Mouse (Mus musculus) layer of hippocampus, adult 11-12 months (tissue): ENCODE results near the gene Ly6g6e.
A peak's percentile ranks its signal among the peaks of the same experiment; 100 is the strongest.

ENCODE experiments used
- DNase-seq: peaks from one replicate; pipeline ENCODE4 v3.0.0; 2022; ENCODE audit warnings: low spot score

The Ly6g6e gene

DNA sequence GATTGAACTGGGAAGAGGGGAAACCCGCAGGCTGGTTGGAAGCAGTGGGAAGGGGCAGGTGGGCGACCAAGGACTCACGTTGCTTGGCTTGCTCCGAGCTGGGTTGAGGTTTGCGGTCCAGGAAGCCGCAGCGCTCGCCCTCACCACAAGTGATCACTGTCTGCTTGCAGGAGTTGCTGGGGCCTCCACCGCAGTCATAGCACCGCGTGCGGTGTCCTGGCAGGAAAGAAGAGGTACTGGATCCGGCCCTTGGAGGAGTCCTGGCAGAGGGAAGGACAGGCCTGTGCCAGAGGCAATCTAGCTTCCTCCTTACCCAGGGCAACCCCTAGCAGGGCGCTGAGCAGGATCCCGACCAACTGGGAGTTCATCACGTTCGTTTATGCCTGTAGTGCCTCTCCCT is 2.6 kb upstream of the Ly6g6e start:
- DNase-seq, result no peak

DNA sequence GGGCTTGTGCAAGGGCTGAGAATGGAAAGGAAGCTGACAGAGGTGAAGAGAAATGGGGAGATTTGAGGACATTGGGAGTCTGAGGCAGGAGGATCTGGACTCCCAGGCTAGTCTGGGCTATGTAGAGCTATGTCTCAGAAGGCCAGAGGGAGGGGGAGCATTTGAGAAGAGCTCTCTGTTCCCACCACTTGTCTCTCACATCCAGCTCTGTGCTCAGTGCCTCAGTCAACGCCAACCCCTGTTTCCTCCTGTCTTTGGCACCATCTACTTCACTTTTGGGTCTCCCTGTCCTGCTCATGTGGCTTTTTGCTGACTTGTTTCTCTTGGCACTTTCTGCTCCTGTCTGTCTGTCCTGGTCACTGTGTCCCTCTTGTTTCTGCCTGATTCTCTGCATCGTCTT is 583 bp downstream of the Ly6g6e start:
- no peak for DNase-seq

GRCm38 (mm10) chr17:35077786-35078233 is 1.1 kb downstream of the Ly6g6e start, which contains the start of gene Ly6g6d:
Gene Ly6g6d (minus strand): TSS chr17:35078065.
- no peak for DNase-seq

- no peak for DNase-seq
Measured at GRCm38 (mm10) chr17:35079778-35080177, 3.1 kb downstream of the Ly6g6e start.

DNA sequence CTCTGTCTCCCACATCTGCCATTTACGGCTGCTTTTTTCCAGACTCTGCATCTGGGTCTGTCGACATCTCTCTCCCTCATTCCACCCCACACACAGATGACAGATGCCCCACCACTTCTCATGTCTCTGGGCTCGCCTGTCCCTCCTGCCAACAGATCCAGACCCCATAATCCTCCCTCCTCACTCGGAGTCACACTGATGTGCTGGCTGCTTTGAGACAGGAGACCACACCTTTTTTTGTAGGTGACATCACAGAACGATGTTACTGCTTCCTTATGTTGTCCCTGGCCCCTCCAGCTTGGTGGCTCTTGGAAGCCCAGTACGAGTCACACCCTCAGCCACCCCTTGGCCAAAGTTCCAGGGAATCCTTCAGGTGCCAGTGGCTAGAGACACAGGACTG is 3.5 kb downstream of the Ly6g6e start:
- DNase-seq, result no peak

DNA sequence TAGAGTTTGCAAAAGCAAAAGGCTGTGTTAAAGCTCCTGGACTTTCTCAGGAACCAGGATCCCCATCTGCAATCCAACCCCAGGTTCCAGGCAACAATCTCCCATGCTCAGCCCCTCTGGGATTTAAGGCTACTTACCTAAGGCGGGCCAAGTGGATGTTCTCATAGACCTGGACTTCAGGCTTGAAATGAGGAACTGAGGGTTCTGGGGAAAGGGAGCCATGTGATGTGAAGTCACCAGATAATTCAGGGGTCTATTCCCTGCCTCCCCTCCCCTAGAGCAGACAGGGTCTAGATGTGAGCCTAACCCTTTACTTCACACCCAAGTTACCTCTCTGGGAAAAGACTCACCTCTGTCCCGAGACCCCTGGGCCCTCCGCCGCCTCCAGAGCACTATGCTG is 4.0 kb downstream of the Ly6g6e start:
- DNase-seq, result no peak

DNA sequence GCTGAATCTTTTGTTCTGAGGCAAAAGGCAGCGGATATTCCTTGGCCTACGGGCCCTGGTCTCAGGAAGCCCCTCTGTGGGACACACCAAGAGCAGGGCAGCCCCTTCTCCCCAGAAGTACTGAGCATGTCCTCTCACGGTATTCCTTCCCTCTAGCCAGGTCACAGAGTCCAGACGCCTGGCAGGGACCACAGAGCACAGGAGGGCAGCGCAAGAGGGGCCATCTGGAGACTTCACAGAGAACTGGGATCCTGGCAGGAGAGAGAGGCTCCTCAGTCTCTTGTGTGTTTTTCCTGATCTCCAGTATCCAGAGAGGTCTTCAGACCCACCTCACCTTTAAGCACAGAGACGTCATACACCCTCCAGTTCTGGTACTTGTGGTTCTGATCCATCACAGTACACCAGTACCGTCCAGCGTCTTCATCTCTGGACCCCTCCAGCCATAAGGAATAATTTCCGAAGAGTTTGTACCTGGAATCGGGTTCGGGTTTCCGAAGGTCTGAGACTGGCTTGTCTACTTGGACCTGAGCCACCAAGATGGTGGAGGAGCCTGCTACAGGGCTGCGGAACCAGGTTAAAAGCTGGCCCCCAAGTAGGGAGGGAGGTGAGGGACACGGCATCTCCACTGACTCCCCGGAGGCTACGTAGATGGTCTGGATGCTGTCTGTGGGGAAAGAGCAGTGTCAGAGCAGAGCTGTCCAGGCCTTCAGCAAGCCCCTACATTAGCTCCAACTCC is 6.3 kb downstream of the Ly6g6e start:
- DNase-seq, result no peak

GRCm38 (mm10) chr17:35083929-35084497 is 7.3 kb downstream of the Ly6g6e start:
- DNase-seq, result no peak

DNA sequence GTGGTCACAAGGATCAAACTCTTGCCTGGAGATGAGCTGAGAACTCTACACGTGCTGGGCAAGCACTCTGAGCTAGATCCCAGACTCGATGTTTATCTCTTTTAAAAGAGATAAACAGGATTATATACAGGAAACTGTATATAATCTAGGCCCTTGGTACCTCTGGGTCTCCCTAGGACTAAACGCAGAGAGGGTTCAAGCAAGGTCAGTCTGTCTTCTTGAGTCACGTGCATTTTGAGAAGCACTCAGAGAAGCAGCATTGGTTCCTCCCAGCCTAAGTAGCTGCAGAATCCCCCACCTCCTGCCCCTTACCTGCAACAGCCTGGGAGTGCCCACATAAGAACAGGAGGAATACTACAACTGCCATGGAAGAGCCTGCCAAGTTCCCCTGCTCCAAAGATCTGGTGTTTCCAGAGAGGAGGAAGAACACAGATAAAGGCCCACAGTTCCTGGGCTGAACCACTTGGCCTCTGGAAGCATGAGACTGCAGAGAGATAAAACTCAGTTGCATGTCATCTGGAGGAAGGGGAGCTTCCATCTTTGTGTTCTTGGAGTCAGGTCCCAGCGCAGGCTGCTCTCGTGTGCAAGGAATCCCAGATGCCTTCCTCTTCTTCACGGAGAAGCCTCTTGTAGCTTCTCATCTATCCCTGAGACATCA is 8.6 kb downstream of the Ly6g6e start, which contains the start of gene Ly6g6f:
Gene Ly6g6f (minus strand): TSS at position 403 of the 658 bp plus-strand sequence.
- no peak for DNase-seq

DNA sequence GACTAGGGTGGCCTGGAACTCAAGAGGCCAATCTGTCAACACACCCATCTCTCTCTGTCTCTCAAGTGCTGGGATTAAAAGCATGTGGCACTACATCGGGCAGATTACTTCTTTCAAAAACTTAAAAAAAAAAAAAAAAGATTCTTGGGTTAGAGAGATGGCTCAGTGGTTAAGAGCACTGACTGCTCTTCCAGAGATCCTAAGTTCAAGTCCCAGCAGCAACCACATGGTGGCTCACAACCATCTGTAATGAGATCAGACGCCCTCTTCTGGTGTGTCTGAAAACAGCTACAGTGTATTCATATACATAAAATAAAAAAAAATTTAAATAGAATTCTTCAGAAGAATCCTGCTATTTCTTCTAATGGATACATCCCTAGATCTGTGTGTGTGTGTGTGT is 11.4 kb downstream of the Ly6g6e start:
- no peak for DNase-seq

- peak; percentile 94 for DNase-seq
Measured at GRCm38 (mm10) chr17:35088825-35089644, 12.3 kb downstream of the Ly6g6e start, which contains the start of gene Abhd16a. Gene Abhd16a (plus strand): TSS chr17:35089263.

GRCm38 (mm10) chr17:35090166-35090932 is 13.6 kb downstream of the Ly6g6e start:
- no peak for DNase-seq

- no peak for DNase-seq
Measured at GRCm38 (mm10) chr17:35092403-35093198, 15.9 kb downstream of the Ly6g6e start.

GRCm38 (mm10) chr17:35094475-35095365 is 18.0 kb downstream of the Ly6g6e start:
- no peak for DNase-seq

GRCm38 (mm10) chr17:35096597-35096996 is 19.9 kb downstream of the Ly6g6e start:
- DNase-seq, result no peak

DNA sequence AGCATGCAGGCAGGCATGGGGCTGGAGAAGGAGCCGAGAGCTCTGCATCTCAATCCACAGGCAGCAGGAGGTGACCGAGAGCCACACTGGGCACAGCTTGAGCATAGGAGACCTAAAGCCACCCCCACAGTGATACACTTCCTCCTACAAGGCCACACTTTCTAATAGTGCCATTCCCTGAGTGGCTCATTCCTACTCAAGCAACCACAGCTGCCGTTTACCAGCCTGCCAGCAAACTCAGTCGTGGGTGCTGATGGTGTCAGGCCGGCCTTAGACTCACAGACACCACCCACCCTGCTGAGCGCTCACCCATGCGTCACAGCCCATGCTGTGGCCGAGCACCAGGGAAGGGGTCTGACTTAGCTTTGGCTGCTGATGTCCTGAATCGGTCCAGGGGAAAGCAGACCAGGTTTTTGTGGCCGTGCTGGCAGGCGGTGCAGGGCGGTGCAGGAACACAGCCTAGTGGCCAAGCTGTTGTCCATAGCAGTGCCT is 20.5 kb downstream of the Ly6g6e start:
- peak; percentile 43 for DNase-seq

GRCm38 (mm10) chr17:35100196-35100765 is 23.6 kb downstream of the Ly6g6e start:
- no peak for DNase-seq

DNA sequence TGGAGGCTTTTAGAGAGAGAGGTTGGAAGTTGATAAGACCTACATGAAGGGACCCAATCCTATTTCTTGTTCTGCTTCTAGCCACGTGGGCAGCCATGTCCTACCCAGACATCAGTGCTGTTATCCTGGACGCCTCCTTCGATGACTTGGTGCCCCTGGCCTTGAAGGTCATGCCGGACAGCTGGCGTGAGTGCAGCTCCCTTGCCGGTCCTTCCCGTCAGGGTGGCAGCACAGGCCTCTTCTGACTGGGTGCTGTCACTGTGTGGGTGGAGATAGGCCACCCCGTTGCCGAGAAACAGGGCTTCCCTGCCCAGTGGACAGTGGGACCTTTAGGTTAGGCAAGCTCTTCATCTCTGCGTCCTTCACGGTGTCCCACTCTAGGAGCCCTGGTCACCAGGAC is 24.5 kb downstream of the Ly6g6e start:
- DNase-seq, result no peak

GRCm38 (mm10) chr17:35102299-35102698 is 25.6 kb downstream of the Ly6g6e start:
- DNase-seq, result no peak
